Mouse (Mus musculus) T-cell, adult 2 months (primary cell): ENCODE data around the gene Ubac2.

Experiments used
- DNase-seq: peaks from one replicate; pipeline ENCODE4 v3.0.0; 2022; ENCODE audit warnings: low spot score

Ubac2 gene

DNA sequence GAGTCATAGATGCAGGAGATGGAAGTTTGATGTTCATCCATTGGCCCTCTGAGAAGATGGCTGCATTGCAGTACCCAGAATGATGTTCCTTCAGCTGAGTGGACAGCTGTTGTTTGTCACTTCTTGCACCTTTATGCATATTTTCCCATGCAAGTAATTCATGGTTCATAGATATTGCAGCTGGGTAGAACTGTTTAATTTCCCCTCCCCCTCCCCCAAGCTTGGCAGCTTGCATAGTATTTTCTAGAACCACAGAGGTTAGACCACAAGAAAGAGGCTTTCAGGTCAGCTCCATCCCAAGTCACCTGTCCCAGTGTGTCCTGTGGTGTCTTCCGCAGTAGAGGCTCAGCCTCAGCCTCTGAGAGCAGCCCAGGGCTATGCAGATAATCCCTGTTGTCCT, 92.0 kb downstream of the Ubac2 start:
- DNase-seq: no peak

DNA sequence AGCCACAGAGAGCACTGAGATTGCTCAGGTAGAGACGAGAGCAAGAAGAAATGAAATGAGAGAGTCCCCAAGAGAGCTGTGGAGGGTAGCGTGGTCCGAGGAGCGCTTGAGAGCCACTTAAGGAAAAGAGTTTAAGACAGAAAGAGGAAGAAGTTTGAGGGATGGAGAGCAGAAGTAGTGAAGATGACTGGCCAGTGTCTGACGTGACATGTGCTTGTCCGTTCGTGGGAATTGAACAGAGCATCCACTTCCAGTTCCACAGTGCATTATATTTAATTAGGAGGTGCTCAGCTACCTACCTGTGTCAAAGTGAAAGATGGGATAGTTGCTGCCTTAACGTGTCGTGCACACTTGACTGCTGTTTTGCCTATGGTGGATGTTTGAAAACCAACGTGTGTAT, 94.7 kb downstream of the Ubac2 start:
- DNase-seq: no peak

DNA sequence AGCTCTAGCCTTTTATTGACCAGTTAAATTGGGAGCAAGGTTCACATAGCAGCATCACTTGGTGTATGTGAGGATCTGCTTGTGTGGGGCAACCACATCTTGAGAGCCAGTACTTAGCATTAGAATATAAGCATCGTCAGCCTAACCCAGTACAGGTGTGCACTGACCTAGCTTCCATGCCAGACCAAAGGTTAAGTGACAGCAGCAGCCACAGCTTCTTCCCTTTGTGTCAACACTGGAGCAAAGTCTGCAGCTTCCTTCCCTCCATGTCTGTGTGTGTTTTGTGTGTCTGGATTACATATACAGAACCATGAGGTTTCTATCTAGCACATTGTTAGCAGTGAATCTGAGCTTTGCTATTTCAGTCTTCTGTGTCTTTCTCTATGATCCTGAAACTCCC, 103.1 kb downstream of the Ubac2 start:
- no peak for DNase-seq

DNA sequence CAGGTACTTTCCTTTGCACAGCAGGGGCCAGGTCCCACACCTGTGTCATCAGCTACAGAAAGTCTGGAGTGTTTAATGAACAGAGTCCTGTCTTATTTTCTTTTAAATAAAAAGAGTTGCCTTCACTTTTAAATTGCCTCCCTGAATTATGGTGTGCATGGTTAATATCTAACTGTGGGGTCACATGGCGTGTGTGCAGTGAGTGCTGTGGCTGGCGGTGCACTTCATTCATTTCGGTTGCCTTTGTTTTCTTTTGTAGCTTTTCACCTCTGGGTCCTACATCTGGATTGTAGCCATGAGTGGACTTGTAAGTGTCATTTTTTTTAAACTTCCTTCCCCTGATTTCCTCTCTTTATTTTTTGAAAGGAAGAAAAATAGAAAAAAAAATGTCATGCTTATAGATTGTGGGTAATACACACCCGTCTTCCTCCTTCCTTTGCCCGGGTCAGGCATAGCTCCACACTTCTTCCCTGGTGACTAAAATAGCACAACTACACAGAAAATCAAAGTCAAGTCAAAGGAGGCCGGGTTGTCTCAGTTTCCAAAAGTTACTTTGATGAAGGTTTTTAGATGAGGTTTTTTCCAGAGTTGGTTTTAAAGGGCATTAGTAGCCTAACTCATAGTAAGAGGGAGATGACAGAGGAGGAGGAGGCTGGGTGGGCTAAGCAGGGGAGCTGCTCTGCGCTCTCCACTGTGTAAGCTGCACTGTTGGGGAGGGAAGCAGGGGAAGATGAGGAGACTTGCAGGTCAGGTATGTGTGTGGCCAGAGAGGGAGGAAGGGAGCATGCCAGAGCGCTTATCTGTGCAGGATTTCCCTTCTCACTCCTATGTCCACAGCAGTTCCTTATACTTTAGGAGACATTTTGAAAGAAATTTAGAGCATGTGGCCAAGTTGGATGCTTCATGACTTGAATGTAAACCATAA, 104.9 kb downstream of the Ubac2 start:
- DNase-seq: no peak

DNA sequence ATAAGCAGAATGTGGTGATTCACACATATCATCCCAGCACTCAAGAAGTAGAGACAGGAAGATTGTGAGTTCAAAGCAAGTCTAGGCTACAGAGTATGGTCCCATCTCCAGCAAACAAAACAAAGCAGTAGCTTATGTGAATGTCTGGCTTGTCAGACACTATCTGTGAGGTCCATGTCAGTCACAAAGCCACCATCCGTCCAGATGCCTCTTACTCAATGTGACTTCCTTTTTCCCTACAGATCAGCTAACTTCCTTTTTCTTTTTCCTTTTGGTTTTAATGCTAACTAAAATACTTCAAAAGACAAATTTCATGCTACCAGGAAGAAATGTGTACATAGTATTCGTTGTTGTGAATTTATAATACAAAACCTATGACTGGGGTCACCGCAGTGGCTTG, 107.1 kb downstream of the Ubac2 start:
- no peak for DNase-seq

DNA sequence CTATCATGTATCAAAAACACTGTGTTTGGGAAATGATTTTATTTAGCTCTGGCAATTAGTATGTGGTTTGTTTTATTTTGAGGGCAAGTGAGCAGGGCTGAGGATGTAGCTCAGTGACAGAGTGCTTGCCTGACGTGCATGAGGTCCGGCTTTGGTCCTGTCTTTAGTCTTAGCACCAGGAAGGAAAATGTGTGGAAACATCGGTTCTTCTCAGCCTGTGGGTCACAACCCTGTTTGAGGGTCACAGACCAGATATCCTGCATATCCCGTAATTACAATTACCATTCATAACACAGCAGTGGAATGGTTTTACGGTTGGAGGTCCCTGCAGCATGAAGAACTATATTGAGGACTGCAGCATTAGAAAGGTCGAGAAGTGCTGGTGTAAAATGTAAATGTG, 107.6 kb downstream of the Ubac2 start:
- DNase-seq: no peak

DNA sequence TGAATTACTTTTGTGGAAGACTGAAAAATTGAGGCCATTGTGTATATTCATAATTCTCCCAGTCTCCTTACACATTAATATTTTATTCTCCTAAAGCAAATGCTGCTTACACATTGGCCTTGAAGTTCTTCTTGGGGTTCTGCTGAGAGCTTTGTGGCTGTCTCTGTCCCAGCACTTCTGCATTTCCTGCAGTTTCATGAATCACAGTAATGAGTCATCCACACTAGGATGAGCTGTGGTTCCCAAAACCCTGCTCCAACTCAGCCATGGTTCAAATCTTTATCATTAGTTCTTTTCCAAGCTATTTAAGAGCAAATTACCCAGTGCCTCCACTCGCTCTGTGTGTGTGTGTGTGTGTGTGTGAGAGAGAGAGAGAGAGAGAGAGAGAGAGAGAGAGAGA, 108.9 kb downstream of the Ubac2 start:
- no peak for DNase-seq

DNA sequence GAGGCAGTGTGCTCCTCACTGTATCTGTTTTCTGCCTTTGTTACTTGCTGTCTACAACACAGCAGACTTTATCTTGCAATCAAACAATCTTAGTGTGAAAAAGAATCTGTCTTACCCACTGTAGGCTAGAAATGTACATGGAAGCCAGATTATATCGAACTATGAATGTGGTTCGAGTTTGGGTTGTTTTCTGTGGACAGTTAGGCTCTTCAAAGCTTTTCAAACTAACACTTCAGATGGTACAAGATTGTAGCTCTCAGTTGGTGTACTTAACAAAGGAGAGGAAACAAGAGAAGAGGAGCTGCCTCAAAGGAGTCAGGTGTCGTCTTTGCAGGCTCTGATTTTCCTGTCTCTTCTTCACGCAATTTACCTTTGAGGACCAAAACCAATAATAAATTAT, 109.3 kb downstream of the Ubac2 start:
- peak; percentile 51 for DNase-seq

DNA sequence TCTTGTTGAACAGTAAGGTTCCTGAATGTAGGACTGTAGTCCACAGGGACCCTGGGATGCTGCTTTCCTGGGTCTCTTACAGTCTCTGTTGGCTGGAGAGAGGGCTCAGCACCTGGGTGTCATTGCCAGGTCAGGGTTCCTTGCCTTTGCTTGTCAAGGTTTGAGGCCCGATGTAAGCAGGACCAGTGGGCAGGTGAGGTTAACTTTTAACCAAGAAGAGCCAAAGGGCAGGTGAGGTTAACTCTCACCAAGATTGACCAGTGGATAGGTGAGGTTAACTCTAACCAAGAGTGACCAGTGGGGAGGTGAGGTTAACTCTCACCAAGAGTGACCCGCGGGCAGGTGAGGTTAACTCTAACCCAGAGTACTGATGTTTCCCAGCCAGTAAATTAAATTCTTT, 110.9 kb downstream of the Ubac2 start:
- DNase-seq: no peak

DNA sequence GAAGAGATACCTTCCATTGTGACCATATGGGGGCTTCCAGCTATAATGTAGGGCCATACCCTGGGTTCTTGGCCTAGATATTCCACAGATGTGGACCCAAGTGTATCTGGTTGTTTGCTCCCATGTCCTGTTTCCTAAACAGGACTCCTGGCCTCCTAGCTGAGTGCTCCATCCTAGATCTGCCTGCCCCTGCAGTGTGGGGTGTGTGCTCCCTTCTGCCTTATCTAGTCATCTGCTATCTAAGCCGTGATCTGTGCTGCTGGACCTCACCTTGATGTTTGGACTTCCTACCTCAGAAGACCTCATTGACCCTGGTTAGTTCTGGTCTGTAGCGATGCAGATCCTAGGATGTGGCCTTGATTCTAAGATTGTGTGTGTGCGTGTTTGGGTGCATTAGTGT, 111.4 kb downstream of the Ubac2 start:
- DNase-seq: no peak

DNA sequence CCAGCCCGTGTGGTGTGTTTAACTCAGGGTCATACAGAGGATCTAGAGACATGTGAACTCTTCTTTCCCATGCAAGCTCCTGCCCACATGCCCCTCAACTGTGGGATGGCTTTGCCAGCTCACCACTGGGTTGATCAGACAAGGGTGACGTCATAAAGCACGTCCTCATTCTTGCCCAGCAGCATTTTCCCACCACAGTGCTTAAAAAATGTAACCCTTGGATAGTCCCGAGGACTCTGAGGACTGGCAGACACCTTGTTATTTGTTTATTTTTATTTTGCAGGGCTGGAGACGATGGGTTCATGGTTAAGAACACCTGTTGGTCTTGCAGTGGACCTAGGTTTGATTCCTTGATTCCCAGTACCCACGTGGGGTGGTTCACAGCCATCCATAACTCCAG, 112.5 kb downstream of the Ubac2 start:
- DNase-seq: no peak

DNA sequence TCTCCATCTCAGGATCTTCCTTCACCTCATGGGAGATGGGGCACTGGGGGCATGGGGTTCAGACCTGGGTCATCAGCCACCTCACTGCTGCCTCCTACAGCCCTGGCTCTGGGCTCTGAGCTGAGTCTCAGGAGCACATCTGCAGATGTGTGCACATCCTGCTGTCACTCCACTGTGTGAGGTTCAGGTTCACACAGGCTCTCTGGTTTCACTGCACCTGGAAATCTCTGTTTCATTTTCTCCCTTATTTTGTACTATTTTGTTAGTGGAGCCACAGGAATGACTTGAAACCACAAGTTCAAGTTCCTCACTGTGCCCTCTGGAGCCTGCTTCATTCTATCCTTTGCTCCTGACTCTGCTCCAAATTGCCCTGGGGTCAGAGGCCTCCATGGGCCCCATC, 113.5 kb downstream of the Ubac2 start:
- DNase-seq: no peak

DNA sequence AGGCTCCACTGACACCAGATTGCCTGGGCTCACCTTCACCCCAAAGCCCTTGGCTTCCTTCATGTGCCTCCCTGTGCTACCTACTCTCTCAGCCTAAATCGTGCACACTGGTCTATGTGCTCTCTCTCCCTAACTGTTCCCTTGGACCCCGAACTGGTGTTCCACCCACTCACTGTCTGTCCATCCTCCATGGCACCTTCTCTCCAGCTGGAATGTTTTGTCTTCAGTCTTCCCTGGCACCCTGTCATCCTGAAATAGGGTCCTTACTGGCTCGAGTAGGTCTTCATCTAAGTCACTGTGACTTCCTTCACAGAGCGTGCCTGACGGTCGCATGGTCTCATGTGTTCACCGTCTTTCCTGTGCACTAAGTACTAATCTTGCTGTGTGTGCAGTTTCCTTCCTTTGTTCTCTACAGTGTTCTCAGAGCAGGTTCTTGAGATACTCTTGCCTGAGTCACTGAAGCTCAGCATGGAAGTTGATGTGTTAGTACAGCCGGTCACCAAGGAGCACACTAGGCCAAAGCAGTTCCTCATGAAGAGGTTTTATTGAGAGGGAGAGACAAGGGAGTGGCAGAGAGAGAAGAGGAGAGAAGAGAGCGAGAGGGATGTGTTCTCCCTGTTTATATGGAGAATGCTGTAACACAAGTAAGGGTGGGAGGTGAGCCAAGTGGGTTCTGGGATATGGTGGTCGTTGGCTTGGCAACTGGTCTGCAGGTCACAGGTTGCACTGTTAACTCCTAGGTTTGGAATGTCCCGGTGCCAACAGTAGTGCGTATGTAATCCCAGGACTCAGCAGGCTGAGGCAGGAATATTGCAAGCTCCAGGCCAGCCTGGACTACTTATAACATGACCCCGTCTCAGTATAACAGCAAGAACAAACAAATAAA, 114.2 kb downstream of the Ubac2 start:
- DNase-seq: peak; percentile 64

DNA sequence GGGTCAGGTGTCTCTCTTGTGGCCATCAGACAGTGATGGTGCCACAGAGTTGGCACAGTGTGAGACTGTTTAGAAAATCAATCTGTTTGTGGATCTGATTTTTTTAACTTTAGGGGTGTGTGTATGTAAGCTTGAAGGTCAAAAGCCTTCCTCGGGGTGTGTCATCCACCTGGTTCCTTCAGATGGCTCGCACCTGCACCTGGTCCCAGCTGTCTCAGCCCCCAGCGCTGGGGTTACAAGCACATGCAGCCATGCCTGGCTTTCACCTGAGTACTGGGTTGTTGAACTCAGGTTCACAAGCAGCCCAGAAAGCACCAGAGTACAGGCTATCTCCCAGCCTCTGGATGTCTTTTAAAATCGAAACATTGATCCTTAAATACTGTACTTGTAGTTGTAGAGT, 115.2 kb downstream of the Ubac2 start:
- DNase-seq: no peak

DNA sequence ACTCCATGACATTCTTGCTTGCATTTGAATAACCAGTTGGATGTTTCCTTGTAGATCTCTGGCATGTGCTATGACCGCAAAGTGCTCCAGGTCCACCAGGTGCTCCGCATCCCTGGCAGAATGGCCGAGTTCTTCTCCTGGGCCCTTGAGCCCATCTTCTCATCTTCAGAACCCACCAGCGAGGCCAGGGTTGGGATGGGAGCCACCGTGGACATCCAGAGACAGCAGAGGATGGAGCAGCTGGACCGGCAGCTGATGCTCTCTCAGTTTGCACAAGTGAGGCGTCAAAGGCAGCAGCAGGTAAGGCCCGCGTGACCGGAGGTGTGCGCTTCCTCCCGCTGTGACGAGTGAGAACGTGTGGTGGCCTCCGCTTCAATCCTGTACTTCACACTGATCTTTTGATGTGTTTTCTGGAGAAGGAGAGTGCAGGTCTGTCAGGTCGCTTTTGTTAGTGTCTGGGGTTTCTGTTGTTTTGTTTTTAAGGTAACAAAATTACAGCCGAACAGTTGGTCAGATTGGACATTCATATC, 115.8 kb downstream of the Ubac2 start:
- peak; percentile 67 for DNase-seq

DNA sequence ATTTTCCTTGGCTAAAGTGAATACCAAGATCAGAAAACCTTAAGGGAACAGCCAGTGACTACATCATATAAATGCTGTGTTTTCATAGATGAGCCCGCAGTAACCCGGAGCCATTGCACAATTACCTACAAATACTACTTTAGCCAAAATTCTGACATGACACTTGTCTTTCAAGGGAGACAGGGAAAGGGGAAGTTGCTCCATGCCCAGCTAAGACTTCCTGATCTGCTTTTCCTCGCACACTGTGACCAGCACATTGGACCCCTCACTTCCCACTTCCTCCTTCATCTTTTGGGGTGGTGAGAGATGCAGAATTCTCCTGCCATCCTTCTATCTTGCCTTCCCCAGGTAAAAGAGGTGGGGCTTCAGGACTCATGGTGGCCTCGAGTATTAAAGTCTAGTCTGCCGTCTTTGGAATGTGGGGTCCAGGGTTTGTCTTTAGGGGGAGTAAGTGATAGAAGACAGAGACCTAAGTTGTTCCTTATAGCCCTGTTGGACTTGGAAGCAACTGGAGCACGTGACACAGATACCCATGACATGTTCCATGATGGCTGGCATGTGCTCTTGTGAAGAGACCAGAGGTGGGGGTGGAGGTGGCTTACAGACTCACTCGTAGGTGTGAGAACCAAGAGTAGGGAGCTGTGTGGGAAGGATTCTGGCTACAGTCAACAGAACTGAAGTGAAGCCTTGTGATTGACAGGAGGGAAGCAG, 116.6 kb downstream of the Ubac2 start:
- DNase-seq: no peak

DNA sequence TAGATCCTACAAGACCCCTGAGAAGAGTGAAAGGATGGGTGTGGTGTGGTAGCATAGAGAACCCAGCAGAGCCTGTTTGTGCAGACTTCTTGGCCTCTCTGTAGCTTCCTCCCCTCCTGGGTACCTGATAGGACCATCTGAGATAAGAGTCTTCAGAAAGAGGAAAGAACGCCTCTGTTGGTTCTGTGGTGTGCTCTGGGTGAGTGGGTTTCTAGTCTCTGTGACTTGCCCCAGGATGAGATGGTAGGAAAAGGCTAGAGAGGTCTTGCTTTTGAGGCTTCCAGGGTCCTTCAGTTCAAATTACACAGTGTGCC, 117.1 kb downstream of the Ubac2 start:
- peak; percentile 45 for DNase-seq

DNA sequence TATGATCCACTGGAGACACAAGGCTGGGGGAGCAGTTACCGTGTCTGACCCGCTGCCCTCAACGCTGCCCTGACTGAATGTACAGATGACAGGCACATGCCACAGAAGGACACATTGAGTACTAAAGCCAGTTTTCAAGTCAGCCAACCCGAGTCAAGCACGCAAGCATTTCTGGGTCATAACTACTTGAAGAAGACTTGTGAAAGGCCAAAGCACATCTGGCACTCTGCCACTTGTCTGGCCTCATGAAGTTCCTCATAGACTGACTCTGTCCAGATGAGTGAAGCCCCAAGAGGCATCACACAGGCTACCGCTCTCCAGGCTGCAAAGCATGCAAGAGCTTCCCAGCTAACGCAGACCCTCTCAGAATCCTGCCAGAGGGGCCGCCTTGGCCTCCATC, 118.4 kb downstream of the Ubac2 start:
- no peak for DNase-seq

DNA sequence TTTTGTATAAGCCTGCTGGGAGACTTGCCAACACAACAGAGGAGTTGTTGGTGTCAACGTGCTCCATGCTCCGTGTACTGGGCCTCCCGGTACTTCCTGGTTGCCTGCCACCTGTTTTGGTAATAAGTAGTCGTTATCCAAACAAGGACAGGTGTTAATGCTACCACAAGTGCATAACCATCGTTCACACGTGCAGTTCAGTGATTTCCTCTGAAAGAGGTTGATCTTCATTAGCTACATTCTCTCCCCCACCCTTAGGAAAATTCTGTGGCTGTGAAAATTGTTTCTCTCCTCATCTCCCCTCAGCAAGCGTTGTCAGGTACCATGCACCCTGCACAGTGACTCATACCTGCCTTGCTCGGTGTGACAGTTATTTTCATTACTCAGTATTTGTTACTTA, 121.0 kb downstream of the Ubac2 start:
- peak; percentile 45 for DNase-seq

DNA sequence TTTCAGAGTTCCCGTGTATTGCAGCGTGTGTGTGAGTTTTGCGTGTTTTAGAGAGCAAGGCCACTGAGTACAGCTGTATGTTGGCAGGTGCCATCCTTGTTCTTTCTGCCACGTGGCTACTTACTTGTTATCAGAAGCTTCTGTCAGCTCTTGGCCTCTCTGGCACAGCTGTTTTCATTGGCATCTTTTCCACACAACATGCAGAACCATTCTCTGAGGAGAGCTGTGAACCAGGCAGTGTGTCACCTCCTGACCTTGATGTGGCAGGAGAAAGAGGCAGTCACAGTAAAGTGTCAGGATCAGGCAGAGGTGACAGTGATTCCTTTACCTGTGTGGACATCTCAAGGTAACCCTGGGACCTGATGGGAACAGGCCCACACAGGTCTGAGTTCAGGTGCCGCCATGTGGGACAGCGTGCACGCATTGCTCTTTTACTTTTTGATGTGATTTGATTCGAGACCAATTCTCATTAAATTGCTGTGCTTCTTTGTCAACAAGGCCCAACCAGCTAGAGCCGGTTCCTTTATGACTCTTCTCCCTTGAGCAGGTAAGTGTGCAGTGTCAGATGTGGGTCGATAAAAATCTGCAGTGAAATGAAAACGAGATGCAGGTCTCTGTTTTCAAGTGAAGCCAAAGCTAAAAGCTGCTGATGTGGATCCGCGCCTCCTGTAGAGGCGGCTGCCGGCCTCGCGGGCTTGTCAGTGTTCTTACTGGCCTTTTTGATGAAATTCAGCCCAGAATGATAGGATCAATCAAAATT, 122.1 kb downstream of the Ubac2 start:
- DNase-seq: peak; percentile 74

DNA sequence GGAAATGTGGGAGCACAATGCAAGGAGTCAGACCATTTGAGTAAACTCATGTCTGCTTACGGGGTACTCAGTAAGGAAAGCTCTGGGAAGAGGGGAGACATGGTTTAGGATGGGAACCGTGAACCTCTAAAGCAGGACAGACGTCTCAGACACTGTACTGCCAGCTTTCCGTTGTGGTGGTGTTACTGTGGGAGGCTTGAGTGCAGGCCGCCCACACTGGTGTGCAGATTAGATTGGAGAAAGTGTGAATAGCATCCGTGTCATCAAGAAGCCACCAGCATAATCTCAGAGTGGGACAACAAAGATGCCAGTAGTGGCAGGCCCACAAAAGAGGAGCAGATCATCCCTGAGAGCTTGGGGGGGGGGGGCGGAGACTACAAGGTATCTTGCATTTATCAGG, 123.8 kb downstream of the Ubac2 start:
- no peak for DNase-seq

DNA sequence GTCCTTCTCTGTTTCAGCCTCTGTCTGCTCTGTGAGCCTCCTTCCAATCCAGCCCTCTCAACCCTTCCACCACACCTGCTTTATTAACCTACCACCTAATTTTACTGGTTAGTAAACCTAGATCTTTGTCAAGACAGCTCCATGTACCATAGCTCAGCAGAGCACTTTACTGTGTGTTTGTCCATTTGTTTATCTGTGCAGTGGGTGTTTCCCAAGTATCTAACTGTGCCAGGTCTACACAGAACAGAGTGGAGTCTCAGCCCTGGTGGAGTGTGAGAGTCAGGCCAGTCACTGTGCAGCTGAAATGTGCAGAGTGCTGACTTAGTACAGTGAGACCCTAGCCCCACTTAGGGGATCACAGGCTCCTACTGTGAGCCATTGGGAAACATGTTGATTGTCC, 125.4 kb downstream of the Ubac2 start:
- DNase-seq: no peak
